Comparison of ENCODE assay signal across 7 mouse cellular contexts in the genomic region with DNA sequence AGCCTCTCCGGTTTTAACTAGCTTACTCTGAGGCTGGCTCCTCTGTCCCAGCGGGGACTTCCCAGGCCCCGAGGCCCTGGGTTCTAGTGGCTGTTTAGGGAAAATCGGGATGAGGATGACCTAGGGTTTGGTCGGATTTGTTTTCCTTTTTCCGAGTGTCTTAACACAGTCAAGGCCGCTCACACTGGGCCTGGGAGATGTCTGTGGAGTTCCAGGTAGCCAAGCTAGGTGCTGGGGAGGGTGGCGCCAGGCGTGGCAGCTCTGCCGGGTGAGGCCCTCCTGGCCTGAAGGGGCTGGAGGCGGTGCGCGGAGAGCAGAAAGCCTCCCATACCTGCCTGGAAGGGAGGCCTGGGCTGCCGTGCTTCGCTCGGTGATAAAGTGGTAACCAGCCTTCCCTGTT. TPM values are rescaled to one million over a fixed set of nuclear protein-coding genes. Genes with fewer than 3 reads are reported as not detected.
DNase-seq lines count a peak whose midpoint lies in the region; ATAC-seq lines count a peak whose summit lies in the region.

No protein-coding gene starts in this region.

- H3K4me1 ChIP-seq in midbrain, embryonic 12.5 days: peaks cover 11% of the 10 kb centered on the region
- peaks cover 14% of the 10 kb centered on the region for H3K4me1 ChIP-seq in midbrain, embryonic 13.5 days (replicated peaks)
- H3K4me1 ChIP-seq in intestine, embryonic 14.5 days (replicated peaks; ENCODE audit: control insufficient read depth, insufficient read depth, low read length): peaks cover 12% of the 10 kb centered on the region
- peaks cover 37% of the 10 kb centered on the region for H3K4me1 ChIP-seq in limb, embryonic 13.5 days
- peaks cover 6% of the 10 kb centered on the region for H3K4me1 ChIP-seq in neural tube, embryonic 15.5 days

- peaks cover 58% of the 10 kb centered on the region for H3K27me3 ChIP-seq in midbrain, embryonic 12.5 days
- H3K27me3 ChIP-seq in midbrain, embryonic 13.5 days: peaks cover 47% of the 10 kb centered on the region
- peaks cover 17% of the 10 kb centered on the region for H3K27me3 ChIP-seq in intestine, embryonic 14.5 days (replicated peaks; ENCODE audit: control insufficient read depth, insufficient read depth, low read length)
- peaks cover 53% of the 10 kb centered on the region for H3K27me3 ChIP-seq in limb, embryonic 13.5 days
- H3K27me3 ChIP-seq in neural tube, embryonic 15.5 days (replicated peaks): peaks cover 54% of the 10 kb centered on the region

- peak overlapping the region; percentile 12; the same call in 1 of the 2 replicates for H3K4me3 ChIP-seq in midbrain, embryonic 12.5 days
- H3K4me3 ChIP-seq in midbrain, embryonic 13.5 days (replicated peaks): no peak overlapping the region
- peak overlapping the region; percentile 44 for H3K4me3 ChIP-seq in intestine, embryonic 14.5 days (ENCODE audit: low read depth, low read length)
- H3K4me3 ChIP-seq in limb, embryonic 13.5 days: peak overlapping the region; percentile 44
- peak overlapping the region; percentile 27 for H3K4me3 ChIP-seq in neural tube, embryonic 15.5 days (replicated peaks)

- no peak overlapping the region for H3K9ac ChIP-seq in midbrain, embryonic 12.5 days (replicated peaks)
- H3K9ac ChIP-seq in midbrain, embryonic 13.5 days (replicated peaks): no peak overlapping the region
- peak overlapping the region; percentile 31 for H3K9ac ChIP-seq in intestine, embryonic 14.5 days (ENCODE audit: low read length)
- peak overlapping the region; percentile 54 for H3K9ac ChIP-seq in limb, embryonic 13.5 days
- no peak overlapping the region for H3K9ac ChIP-seq in neural tube, embryonic 15.5 days (replicated peaks)

- H3K4me2 ChIP-seq in midbrain, embryonic 12.5 days (replicated peaks): peak overlapping the region; percentile 35; the same call in 1 of the 2 replicates
- no peak overlapping the region for H3K4me2 ChIP-seq in midbrain, embryonic 13.5 days (replicated peaks)
- peak overlapping the region; percentile 51 for H3K4me2 ChIP-seq in intestine, embryonic 14.5 days (ENCODE audit: low read length)
- H3K4me2 ChIP-seq in limb, embryonic 13.5 days (replicated peaks): peak overlapping the region; percentile 73
- H3K4me2 ChIP-seq in neural tube, embryonic 15.5 days: peak overlapping the region; percentile 51

- no peaks in the 10 kb centered on the region for H3K9me3 ChIP-seq in midbrain, embryonic 12.5 days
- no peaks in the 10 kb centered on the region for H3K9me3 ChIP-seq in midbrain, embryonic 13.5 days
- H3K9me3 ChIP-seq in intestine, embryonic 14.5 days (ENCODE audit: control insufficient read depth, low read length): no peaks in the 10 kb centered on the region
- no peaks in the 10 kb centered on the region for H3K9me3 ChIP-seq in limb, embryonic 13.5 days
- H3K9me3 ChIP-seq in neural tube, embryonic 15.5 days (replicated peaks): no peaks in the 10 kb centered on the region

- 27% methylated on average over 16 of the region's 16 CpGs for WGBS in midbrain, embryonic 12.5 days
- 26% methylated on average over 16 of the region's 16 CpGs for WGBS in midbrain, embryonic 13.5 days
- 21% methylated on average over 16 of the region's 16 CpGs for WGBS in intestine, embryonic 14.5 days
- 21% methylated on average over 16 of the region's 16 CpGs for WGBS in limb, embryonic 13.5 days
- WGBS in neural tube, embryonic 15.5 days: 28% methylated on average over 16 of the region's 16 CpGs

- DNase-seq in intestine, embryonic 14.5 days (ENCODE audit: low spot score): peak; percentile 75
- DNase-seq in cerebellum, adult 18-20 months: no peak

- H3K27ac ChIP-seq in midbrain, embryonic 12.5 days (replicated peaks): no peak overlapping the region
- H3K27ac ChIP-seq in midbrain, embryonic 13.5 days: no peak overlapping the region
- H3K27ac ChIP-seq in intestine, embryonic 14.5 days (ENCODE audit: low read depth): no peak overlapping the region; the same call in 1 of the 2 replicates
- no peak overlapping the region for H3K27ac ChIP-seq in limb, embryonic 13.5 days
- H3K27ac ChIP-seq in neural tube, embryonic 15.5 days (replicated peaks): no peak overlapping the region

- ATAC-seq in midbrain, embryonic 12.5 days (ENCODE audit: low FRiP score, low read depth): no peak
- ATAC-seq in midbrain, embryonic 13.5 days: no peak; the same call in 1 of the 2 replicates
- peak; percentile 41; the same call in 1 of the 2 replicates for ATAC-seq in intestine, embryonic 14.5 days (replicated peaks; ENCODE audit: low FRiP score, low TSS enrichment, low read depth)
- ATAC-seq in limb, embryonic 13.5 days (ENCODE audit: low FRiP score, low read depth): 0 out of 2 replicates have a peak, but pooled peaks have one; percentile 1
- no peak for ATAC-seq in neural tube, embryonic 15.5 days (ENCODE audit: low FRiP score)
- no peak for ATAC-seq in inflammation-experienced regulatory T-cells, adult 6 months

- H3K36me3 ChIP-seq in midbrain, embryonic 12.5 days: no peaks in the 10 kb centered on the region
- H3K36me3 ChIP-seq in midbrain, embryonic 13.5 days: no peaks in the 10 kb centered on the region
- no peaks in the 10 kb centered on the region for H3K36me3 ChIP-seq in intestine, embryonic 14.5 days (ENCODE audit: control insufficient read depth, insufficient read depth, low read length)
- H3K36me3 ChIP-seq in limb, embryonic 13.5 days: no peaks in the 10 kb centered on the region
- no peaks in the 10 kb centered on the region for H3K36me3 ChIP-seq in neural tube, embryonic 15.5 days

RNA-seq across cellular contexts. Expression of gene Irf6, which starts 0.7 kb away (rescaled TPM):
- polyA plus RNA-seq in midbrain, embryonic 12.5 days (2016; fragmentation: Nextera tagmentation; extraction: Ambion mirVana): 1.3 and 2.2 TPM in 2 replicates
- 0.62 and 0.74 TPM in 2 replicates for polyA plus RNA-seq in midbrain, embryonic 13.5 days (2015; fragmentation: Nextera tagmentation; extraction: Ambion mirVana)
- 69.1 and 71.5 TPM in 2 replicates for polyA plus RNA-seq in intestine, embryonic 14.5 days (2014; fragmentation: Nextera tagmentation; extraction: Ambion mirVana)
- 15.1 and 19.4 TPM in 2 replicates for polyA plus RNA-seq in limb, embryonic 13.5 days (2015; fragmentation: Nextera tagmentation; extraction: Ambion mirVana)
- 0.70 and 6.3 TPM in 2 replicates for polyA plus RNA-seq in neural tube, embryonic 15.5 days (2015; fragmentation: Nextera tagmentation; extraction: Ambion mirVana)
- polyA plus RNA-seq in inflammation-experienced regulatory T-cells, adult 6 months (2017; shearing (Covaris generic)): 1 to 10 TPM; 3.9 to 6.5 (median 5.1) TPM

RNA-seq across cellular contexts. Expression of gene A130010J15Rik, which starts 14.3 kb away (rescaled TPM):
- 15.1 and 16.6 TPM in 2 replicates for polyA plus RNA-seq in midbrain, embryonic 12.5 days (2016; fragmentation: Nextera tagmentation; extraction: Ambion mirVana)
- 14.2 and 15.4 TPM in 2 replicates for polyA plus RNA-seq in midbrain, embryonic 13.5 days (2015; fragmentation: Nextera tagmentation; extraction: Ambion mirVana)
- 15.6 and 17.1 TPM in 2 replicates for polyA plus RNA-seq in intestine, embryonic 14.5 days (2014; fragmentation: Nextera tagmentation; extraction: Ambion mirVana)
- polyA plus RNA-seq in limb, embryonic 13.5 days (2015; fragmentation: Nextera tagmentation; extraction: Ambion mirVana): 18.1 and 18.2 TPM in 2 replicates
- 9.7 and 11.8 TPM in 2 replicates for polyA plus RNA-seq in neural tube, embryonic 15.5 days (2015; fragmentation: Nextera tagmentation; extraction: Ambion mirVana)
- 10 to 100 TPM in 2 of 3 experiments, 1 to 10 TPM in 1; 8.2 to 16.0 (median 15.3) TPM for polyA plus RNA-seq in inflammation-experienced regulatory T-cells, adult 6 months (2017; shearing (Covaris generic))

RNA-seq across cellular contexts. Expression of gene Diexf, which starts 23.5 kb away (rescaled TPM):
- 8.3 and 8.8 TPM in 2 replicates for polyA plus RNA-seq in midbrain, embryonic 12.5 days (2016; fragmentation: Nextera tagmentation; extraction: Ambion mirVana)
- 8.7 and 10.2 TPM in 2 replicates for polyA plus RNA-seq in midbrain, embryonic 13.5 days (2015; fragmentation: Nextera tagmentation; extraction: Ambion mirVana)
- polyA plus RNA-seq in intestine, embryonic 14.5 days (2014; fragmentation: Nextera tagmentation; extraction: Ambion mirVana): 11.2 and 12.1 TPM in 2 replicates
- 9.4 and 10.4 TPM in 2 replicates for polyA plus RNA-seq in limb, embryonic 13.5 days (2015; fragmentation: Nextera tagmentation; extraction: Ambion mirVana)
- polyA plus RNA-seq in neural tube, embryonic 15.5 days (2015; fragmentation: Nextera tagmentation; extraction: Ambion mirVana): 7.8 TPM in 2 replicates
- 10 to 100 TPM in 2 of 3 experiments, 1 to 10 TPM in 1; 5.0 to 15.1 (median 10.5) TPM for polyA plus RNA-seq in inflammation-experienced regulatory T-cells, adult 6 months (2017; shearing (Covaris generic))

RNA-seq across cellular contexts. Expression of gene Traf3ip3, which starts 47.9 kb away (rescaled TPM):
- 2.1 and 2.2 TPM in 2 replicates for polyA plus RNA-seq in midbrain, embryonic 12.5 days (2016; fragmentation: Nextera tagmentation; extraction: Ambion mirVana)
- 1.1 and 1.2 TPM in 2 replicates for polyA plus RNA-seq in midbrain, embryonic 13.5 days (2015; fragmentation: Nextera tagmentation; extraction: Ambion mirVana)
- 3.5 and 3.8 TPM in 2 replicates for polyA plus RNA-seq in intestine, embryonic 14.5 days (2014; fragmentation: Nextera tagmentation; extraction: Ambion mirVana)
- 11.6 and 12.2 TPM in 2 replicates for polyA plus RNA-seq in limb, embryonic 13.5 days (2015; fragmentation: Nextera tagmentation; extraction: Ambion mirVana)
- 3.8 and 15.9 TPM in 2 replicates for polyA plus RNA-seq in neural tube, embryonic 15.5 days (2015; fragmentation: Nextera tagmentation; extraction: Ambion mirVana)
- polyA plus RNA-seq in inflammation-experienced regulatory T-cells, adult 6 months (2017; shearing (Covaris generic)): 100 to 1,000 TPM; 208 to 375 (median 335) TPM

RNA-seq across cellular contexts. Expression of gene Lamb3, which starts 53.9 kb away (rescaled TPM):
- 0.27 and 0.56 TPM in 2 replicates for polyA plus RNA-seq in midbrain, embryonic 12.5 days (2016; fragmentation: Nextera tagmentation; extraction: Ambion mirVana)
- polyA plus RNA-seq in midbrain, embryonic 13.5 days (2015; fragmentation: Nextera tagmentation; extraction: Ambion mirVana): 0.58 and 0.62 TPM in 2 replicates
- polyA plus RNA-seq in intestine, embryonic 14.5 days (2014; fragmentation: Nextera tagmentation; extraction: Ambion mirVana): 3.4 and 4.0 TPM in 2 replicates
- 2.3 and 3.6 TPM in 2 replicates for polyA plus RNA-seq in limb, embryonic 13.5 days (2015; fragmentation: Nextera tagmentation; extraction: Ambion mirVana)
- polyA plus RNA-seq in neural tube, embryonic 15.5 days (2015; fragmentation: Nextera tagmentation; extraction: Ambion mirVana): 0.59 and 3.8 TPM in 2 replicates
- polyA plus RNA-seq in inflammation-experienced regulatory T-cells, adult 6 months (2017; shearing (Covaris generic)): 10 to 100 TPM; 16.6 to 23.0 (median 20.6) TPM

Comparison
In these comparisons a context has a peak if more than half of its experiments do, and no peak if none do; other contexts are left out.
1. ATAC-seq: peak in intestine, embryonic 14.5 days (single experiment) and limb, embryonic 13.5 days (single experiment); none in midbrain, embryonic 12.5 days (single experiment), midbrain, embryonic 13.5 days (single experiment), neural tube, embryonic 15.5 days (single experiment) and inflammation-experienced regulatory T-cells, adult 6 months (single experiment).
2. H3K9ac ChIP-seq: peak in intestine, embryonic 14.5 days (single experiment) and limb, embryonic 13.5 days (single experiment); none in midbrain, embryonic 12.5 days (single experiment), midbrain, embryonic 13.5 days (single experiment) and neural tube, embryonic 15.5 days (single experiment).